Mouse (Mus musculus) testis, adult 10 weeks (tissue): ENCODE measurements around the gene Evi2a. TPM values are rescaled to one million over a fixed set of nuclear protein-coding genes. Genes with fewer than 3 reads are reported as not detected.

Experiments
- polyA plus RNA-seq: library from polyadenylated mRNA; stranded (reverse); fragments of 350-450 nt; fragmentation: Illumina TruSeq; extraction: RNeasy Lipid Tissue Mini Kit (QIAGEN cat#74804); gene quantifications from one replicate; pipeline ENCODE4 v1.2.3, GENCODE M21; 2014; ENCODE audit warnings: low read depth, low replicate concordance

Gene Evi2a
- 1.3 TPM for polyA plus RNA-seq

DNA sequence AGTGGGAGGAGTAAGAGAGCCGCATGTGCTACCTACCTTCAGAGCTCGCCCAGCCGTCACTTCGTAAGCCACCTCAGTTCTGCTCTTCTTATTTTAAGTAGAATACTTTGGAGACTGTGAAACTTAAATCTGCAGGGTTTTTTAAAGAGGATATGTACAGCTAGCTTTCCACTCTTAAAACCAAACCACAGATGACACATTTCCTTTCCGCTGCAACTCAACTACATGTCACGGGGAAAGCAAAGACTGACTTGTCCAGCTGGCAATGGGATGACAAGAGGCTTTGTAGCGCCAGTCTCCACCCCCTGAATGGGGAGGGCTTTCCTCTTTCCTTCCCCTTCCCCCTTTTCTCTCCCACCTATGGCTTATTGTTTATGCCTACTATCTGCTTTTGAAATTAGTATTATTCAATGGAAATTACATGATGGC is at the start of gene Evi2a, which contains the start of gene Evi2:
Gene Evi2a (minus strand): TSS at position 277 of the 429 bp plus-strand sequence.
Gene Evi2 (minus strand): TSS at position 257 of the 429 bp plus-strand sequence.

DNA sequence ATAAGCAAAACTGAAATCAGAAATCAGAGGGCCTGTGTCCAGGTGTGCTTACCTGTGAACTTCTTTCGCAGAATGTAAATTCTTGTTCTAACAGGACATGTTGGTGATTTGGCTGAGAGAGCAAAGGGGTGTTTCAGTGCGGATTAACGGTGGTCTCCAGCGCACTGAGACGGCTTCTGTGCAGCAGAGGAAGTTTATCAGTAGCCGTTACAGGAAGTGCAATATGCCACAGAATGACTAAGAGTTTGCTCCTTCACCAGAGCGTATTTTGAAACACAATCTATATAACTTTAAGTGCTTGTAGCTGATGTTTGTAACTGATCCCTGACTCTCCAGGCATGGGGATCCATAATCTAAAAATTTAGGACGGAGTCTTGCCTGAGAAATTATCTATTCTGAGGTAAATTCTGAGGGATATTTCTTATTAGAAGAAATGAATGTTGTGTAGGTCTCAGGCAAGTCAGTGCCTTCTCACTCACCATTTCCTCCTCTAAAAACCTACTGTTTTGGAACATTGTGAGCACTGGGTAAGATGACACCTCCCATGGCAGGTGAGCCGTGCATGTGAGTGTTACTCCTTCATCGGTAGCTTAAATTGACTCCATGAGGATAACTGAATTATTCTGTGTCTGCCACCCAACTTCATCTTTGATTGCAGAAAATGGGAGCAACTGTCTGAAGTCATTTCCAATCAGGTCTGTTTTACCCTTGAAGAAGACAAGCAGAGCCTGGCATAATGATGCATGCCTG is 6.7 kb downstream of the Evi2a start, which contains the start of gene Evi2b:
Gene Evi2b (minus strand): TSS at position 203 of the 750 bp plus-strand sequence.

DNA sequence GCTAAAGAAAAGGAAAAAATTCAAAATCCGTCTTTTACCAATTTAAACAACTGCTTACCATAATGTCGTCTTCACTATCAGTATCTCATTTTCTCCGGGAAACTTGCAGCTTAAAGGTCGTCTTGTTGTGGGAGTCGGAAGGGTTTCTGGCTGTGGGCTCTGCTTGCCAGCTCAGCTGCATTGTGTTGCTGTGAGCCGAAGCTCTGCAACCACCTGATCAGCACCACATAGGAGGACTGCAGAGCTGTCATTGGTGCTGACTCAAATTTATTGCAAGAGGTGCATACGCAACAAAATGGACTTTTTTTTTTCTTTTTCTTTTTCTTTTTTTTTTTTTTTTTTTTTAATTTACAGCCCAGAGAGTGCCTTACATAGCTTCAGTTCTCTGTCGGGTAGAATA is 26.6 kb downstream of the Evi2a start, which contains the start of gene Omg:
Gene Omg (minus strand): TSS at position 240 of the 400 bp plus-strand sequence.

Other genes starting within 250 kb of the Evi2a start
- 1.5 TPM for gene Gm9964, start 233.7 kb downstream of the Evi2a start, polyA plus RNA-seq
- 61.1 TPM for gene Nf1, start 190.9 kb downstream of the Evi2a start, polyA plus RNA-seq
- not detected for gene Omg, start 26.5 kb downstream of the Evi2a start, polyA plus RNA-seq
- 0.29 TPM for gene Evi2b, start 6.8 kb downstream of the Evi2a start, polyA plus RNA-seq
- 0.07 TPM for gene Evi2, start within 50 bp of the Evi2a start, polyA plus RNA-seq
- gene Rab11fip4, start 60.6 kb upstream of the Evi2a start, polyA plus RNA-seq: 2.1 TPM